Mouse (Mus musculus) T-helper 1 cell (primary cell): ENCODE data around the gene St8sia4.

Experiments used
- in situ Hi-C: fragments of 300-600 bp; cut with MboI, MseI; formaldehyde crosslinking; loops from one replicate; pipeline ENCODE4 v1.15.1; 2025; ENCODE audit warnings: high pct_unique_total_duplicates

The St8sia4 gene

DNA sequence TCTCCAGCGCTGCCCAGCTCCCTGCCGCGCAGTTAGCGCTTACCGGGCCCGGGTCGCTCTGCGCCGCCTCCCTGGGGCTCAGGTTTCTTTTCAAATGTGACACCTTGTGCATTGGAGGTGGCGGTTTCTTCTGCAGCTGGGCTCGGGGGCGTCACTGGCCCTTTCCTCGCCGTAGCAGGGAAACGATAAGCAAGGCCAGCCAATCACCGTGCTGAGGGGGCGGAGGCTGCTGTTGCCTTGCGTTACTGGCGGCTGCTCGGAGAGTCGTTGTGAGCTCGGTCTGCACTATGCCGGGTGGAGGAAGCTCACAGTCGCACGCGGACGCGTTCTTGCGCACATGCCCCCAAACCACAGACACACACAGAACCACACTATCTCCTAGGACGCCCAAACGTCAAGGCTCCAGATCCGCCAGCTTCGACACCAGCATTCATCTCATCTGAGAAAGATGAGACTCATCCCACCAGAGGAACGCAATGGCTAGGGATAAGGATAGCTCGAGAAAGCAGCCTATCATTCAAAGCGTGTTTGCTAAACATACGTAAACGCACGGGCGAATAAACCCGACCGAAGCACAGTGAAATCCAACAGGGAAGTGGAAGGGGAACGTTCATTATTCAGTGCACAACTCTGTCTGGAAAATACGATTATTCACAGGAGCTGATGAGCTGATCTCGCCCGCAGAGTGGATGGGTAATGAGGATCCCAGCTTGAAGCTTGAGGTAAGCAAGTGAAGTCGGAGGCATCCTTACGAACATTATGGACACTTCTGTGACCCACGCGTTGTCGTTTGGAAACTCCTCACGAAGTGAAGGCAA is at the start of gene St8sia4:
Gene St8sia4, minus strand, starts transcription at position 137 of the 818 bp plus-strand sequence.
- in situ Hi-C loops, result loop anchor here (5.0 kb wide), 1 partner anchor 75 kb away; no protein-coding TSS in a partner anchor

DNA sequence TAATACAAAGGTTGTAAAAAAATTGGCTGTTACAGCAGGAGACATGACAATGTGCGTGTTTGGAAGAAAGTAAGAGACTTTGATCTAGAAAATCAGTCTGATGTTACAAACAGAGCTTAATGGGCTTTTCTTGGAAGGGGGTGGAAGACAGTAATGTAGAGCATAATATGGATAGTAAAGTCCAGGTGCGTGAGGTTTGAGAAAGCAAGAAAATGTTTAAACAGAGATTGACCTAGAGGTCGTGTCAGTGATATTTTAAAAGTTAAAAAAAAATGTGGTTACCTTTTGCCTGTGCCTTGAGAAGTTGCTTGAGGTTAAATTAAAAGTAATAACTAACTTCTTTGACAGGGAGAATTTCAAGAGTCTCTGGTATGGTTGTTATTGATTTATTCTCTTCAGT is 41.8 kb upstream of the St8sia4 start:
- in situ Hi-C loops, result no loop called here

GRCm38 (mm10) chr1:95699903-95700302 is 32.5 kb upstream of the St8sia4 start:
- in situ Hi-C loops, result no loop called here

DNA sequence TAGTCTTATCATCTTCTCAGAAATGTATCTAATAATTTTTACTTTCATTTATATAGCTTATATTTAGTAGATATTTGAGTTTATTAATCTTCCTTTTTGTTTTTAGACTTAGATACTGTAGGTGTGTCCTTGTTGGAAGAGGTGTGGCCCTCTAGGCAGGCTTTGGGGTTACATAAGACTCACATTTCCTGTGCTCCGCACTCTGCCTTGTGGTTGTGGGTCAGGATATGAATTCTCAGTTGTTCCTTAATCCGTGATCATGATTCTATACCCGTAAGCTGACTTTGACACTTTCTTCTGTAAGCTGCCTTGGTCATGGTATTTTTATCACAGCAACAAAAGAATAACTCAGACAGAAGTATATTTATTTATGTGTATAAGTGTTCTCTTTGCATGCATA is 6.7 kb upstream of the St8sia4 start:
- in situ Hi-C loops, result no loop called here

- in situ Hi-C loops, result loop anchor here (5.0 kb wide), 1 partner anchor 74 kb away; no protein-coding TSS in a partner anchor
Observed at GRCm38 (mm10) chr1:95668253-95668805, 958 bp upstream of the St8sia4 start.

DNA sequence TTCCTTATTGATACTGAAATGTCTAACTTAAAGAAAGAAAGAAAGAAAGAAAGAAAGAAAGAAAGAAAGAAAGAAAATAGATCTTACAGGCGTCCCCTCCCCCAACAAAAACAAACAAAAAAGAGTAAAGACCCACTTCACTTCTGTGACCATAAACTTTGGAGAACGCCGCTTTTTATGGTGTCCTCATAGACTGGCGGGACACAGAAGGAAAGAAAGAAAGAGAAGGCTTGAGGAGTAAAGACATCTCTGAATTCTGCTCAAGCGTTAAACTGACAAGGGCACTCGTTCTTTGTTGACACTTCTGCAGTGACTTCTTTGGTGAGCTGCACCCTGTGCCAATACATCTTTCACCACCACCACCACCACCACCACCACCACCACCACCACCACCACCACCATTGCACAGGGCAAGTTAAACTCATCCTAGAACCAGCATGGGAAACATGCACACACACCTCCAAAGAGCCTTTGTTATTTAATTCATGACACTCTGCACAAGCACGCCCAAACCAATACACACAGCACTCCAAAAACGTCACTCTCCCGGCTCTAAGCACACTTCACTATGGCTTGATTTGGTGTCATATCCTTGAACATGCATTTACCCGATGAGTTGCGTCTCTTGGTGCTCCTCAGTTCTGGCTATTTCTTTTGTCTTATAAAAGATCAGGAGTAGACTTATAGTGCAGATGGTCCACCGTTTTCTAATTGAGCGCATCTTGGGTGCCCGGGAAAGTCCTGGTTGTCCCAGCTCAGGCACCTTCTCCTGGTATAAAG is 640 bp downstream of the St8sia4 start:
- in situ Hi-C loops, result loop anchor here (5.0 kb wide), 1 partner anchor 76 kb away; no protein-coding TSS in a partner anchor

DNA sequence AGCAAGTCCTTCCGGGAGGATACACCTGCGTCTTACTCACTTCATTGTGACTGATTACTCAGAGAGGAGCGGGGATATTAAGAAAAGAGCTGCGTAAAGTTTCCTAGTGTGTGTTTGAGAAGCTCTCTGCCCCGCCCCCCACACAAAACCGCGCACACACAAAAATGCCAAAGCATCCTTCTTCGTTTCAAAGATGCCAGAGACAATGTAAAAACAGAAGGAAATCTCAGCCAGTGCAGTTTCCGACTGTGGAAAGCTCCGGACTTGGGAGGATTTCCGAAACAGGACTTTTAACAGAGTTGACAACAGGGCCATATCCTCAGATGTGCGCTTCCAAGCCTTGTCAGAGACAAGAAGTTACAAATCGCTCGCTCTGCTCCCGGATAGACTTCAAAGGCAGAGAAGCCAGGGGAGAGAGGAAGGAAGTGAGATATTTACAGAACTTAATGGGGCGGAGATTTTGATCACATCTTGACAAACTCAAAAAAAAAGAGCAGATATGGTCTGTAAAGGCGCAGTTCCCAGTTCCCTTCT is 1.4 kb downstream of the St8sia4 start:
- in situ Hi-C loops, result loop anchor here (5.0 kb wide), 1 partner anchor 76 kb away; no protein-coding TSS in a partner anchor

GRCm38 (mm10) chr1:95664969-95665702 is 2.2 kb downstream of the St8sia4 start:
- in situ Hi-C loops, result loop anchor here (5.0 kb wide), 1 partner anchor 77 kb away; no protein-coding TSS in a partner anchor

- in situ Hi-C loops, result no loop called here
Observed at GRCm38 (mm10) chr1:95664321-95664825, 3.0 kb downstream of the St8sia4 start.

GRCm38 (mm10) chr1:95657051-95657668 is 10.2 kb downstream of the St8sia4 start:
- in situ Hi-C loops, result no loop called here

DNA sequence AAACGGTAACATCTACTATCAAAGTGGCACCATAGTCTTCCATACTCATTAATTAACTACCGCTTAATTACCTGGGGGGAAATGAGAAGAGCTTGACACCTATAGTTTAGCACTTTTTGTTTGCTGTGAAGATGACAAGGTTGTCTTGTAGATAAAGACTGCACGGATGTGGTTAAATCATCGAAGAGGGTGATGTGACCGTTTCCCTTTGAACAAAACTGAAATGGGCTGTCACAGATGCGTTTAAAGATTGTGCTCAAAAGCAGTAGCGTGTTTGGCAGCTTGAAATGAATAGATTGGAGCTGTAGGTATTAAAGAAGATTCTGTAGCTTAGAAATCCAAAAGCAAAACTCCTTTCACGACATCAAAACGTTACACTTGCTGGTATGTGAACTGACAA is 11.8 kb downstream of the St8sia4 start:
- in situ Hi-C loops, result no loop called here

- in situ Hi-C loops, result no loop called here
Observed at GRCm38 (mm10) chr1:95653445-95653844, 13.9 kb downstream of the St8sia4 start.

DNA sequence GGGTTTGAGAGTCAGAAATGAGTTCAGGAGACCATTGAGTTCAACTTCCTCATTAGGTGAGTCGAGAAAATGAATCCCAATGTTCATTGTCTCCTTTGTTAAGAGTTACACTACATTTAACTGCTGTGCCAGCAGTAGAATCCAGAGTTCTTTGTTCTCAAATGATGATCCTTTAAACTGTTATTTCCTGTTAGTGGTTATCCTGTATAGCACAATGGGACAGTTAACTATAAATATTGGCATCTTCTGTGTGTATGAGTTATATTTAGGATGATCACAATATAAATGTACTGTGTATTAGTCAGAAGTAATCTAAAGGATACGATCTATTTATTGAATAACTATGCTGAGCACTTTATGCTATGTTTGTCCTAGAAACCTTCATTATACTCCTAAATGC is 23.1 kb downstream of the St8sia4 start:
- in situ Hi-C loops, result no loop called here

DNA sequence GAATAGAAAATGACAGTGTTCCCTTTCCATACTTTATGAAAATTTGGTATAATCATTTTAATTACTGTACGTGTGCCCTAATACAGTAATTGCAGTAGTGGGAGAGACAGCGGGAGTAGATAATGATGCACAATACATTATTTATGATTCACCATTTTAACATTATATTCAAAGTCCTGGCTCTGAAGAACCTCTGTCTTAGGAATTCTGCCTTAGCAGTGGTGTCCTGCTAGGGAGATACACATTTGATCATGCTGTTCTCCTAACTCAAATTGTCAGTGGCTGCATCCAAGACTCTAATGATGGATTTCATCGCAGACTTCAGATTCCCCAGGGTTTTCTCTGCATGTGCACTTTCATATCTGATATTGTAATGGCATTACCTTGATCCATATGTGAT is 28.4 kb downstream of the St8sia4 start:
- in situ Hi-C loops, result no loop called here

DNA sequence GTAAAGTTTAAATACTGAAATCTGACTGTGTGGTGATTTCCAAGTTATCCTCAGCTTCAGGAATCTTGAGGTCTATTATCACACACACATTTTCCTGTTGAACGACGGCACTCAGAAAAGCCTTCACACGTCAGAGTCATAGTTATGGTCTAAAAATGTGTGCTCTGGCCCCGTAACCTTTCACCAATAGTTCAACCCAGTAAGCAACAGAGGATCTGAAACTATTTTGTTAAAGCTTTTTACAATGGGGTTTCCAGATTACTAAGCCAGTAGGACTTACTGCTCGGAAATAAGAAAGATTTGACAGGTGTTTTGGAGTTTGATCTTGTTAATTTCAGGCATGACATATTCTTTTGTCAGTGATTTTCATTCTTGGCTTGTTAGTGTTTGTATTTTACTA is 43.0 kb downstream of the St8sia4 start:
- in situ Hi-C loops, result no loop called here

- in situ Hi-C loops, result no loop called here
Observed at GRCm38 (mm10) chr1:95618647-95619046, 48.7 kb downstream of the St8sia4 start.

GRCm38 (mm10) chr1:95618125-95618524 is 49.2 kb downstream of the St8sia4 start:
- in situ Hi-C loops, result no loop called here

- in situ Hi-C loops, result no loop called here
Observed at GRCm38 (mm10) chr1:95610017-95610416, 57.4 kb downstream of the St8sia4 start.

- in situ Hi-C loops, result no loop called here
Observed at GRCm38 (mm10) chr1:95609045-95609444, 58.3 kb downstream of the St8sia4 start.

DNA sequence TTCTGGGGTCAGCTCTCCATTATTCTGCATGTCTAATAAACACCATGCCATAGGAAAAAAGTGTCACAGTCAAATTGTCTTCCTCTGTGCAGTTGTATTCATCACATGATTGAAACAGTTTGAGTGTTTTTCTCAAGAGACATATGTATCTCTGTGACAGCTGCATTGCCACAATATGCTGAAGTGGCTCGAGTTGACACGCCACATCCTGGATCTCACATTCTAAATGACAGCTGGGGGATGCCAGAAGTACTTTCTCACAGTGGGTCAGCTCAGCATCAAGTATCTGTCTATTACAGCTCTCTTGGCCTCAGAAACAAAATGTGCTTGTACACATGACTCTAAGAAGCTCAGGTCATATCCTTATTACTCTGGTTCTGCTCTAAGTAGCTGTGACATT is 61.9 kb downstream of the St8sia4 start:
- in situ Hi-C loops, result no loop called here

- in situ Hi-C loops, result no loop called here
Observed at GRCm38 (mm10) chr1:95598108-95598507, 69.3 kb downstream of the St8sia4 start.
